Comparison of ENCODE assay signal across 9 mouse cellular contexts in genomic region chr11:120218946-120219345, GRCm38 (mm10). TPM values are rescaled to one million over a fixed set of nuclear protein-coding genes. Genes with fewer than 3 reads are reported as not detected.
A peak's percentile ranks its signal among the peaks of the same experiment; 100 is the strongest.
DNase-seq lines count a peak whose midpoint lies in the region; ATAC-seq and TF ChIP-seq lines count a peak whose summit lies in the region.
"Had no signal": no experiment of that assay in that cellular context is flagged by ENCODE, and none has a peak within 500 bp of the region (broad histone marks: within the 10 kb centered on the region; RNA-seq: fewer than 3 reads in every experiment).

No protein-coding gene starts in this region.

- no peak for TF ChIP-seq CTCF in kidney, postnatal 0 days (IDR thresholded peaks at IDR 0.05; ENCODE audit: low read depth)

- no peaks in the 10 kb centered on the region for H3K27me3 ChIP-seq in intestine, embryonic 14.5 days (replicated peaks; ENCODE audit: control insufficient read depth, insufficient read depth, low read length)
- H3K27me3 ChIP-seq in intestine, embryonic 15.5 days (replicated peaks): no peaks in the 10 kb centered on the region
- no peaks in the 10 kb centered on the region for H3K27me3 ChIP-seq in kidney, postnatal 0 days (ENCODE audit: insufficient read depth, low read length)
- no peaks in the 10 kb centered on the region for H3K27me3 ChIP-seq in forebrain, embryonic 11.5 days (ENCODE audit: control insufficient read depth, insufficient read depth, low read length)

- no peak for ATAC-seq in intestine, embryonic 14.5 days (replicated peaks; ENCODE audit: low FRiP score, low TSS enrichment, low read depth)
- no peak for ATAC-seq in intestine, embryonic 15.5 days
- ATAC-seq in granulocyte monocyte progenitor cell, adult 5-6 weeks (replicated peaks; ENCODE audit: poor library complexity, severe bottlenecking): peak; percentile 85
- ATAC-seq in kidney, postnatal 0 days (replicated peaks; ENCODE audit: low FRiP score, low read depth): no peak
- no peak for ATAC-seq in forebrain, embryonic 11.5 days (replicated peaks; ENCODE audit: low FRiP score)

- no peak for DNase-seq in intestine, embryonic 14.5 days (ENCODE audit: low spot score)
- DNase-seq in kidney, postnatal 0 days (ENCODE audit: low spot score): peak; percentile 67
- DNase-seq in thymus, postnatal 10 days (ENCODE audit: low spot score in 2 of 2): no peak
- DNase-seq in urinary bladder, adult 2 months (ENCODE audit: low spot score): no peak
- no peak for DNase-seq in forebrain, embryonic 11.5 days (ENCODE audit: low spot score)
- DNase-seq: cerebellum, adult 9-10 months had no signal

- 0 out of 2 replicates have a peak, but pooled peaks cover under 1% of the 10 kb centered on the region for H3K9me3 ChIP-seq in intestine, embryonic 14.5 days (ENCODE audit: control insufficient read depth, low read length)
- H3K9me3 ChIP-seq in intestine, embryonic 15.5 days: no peaks in the 10 kb centered on the region
- H3K9me3 ChIP-seq in kidney, postnatal 0 days (replicated peaks; ENCODE audit: low read length): no peaks in the 10 kb centered on the region
- no peaks in the 10 kb centered on the region; the same call in 1 of the 2 replicates for H3K9me3 ChIP-seq in forebrain, embryonic 11.5 days (ENCODE audit: control insufficient read depth, low read length)

- no peaks in the 10 kb centered on the region for H3K36me3 ChIP-seq in intestine, embryonic 14.5 days (ENCODE audit: control insufficient read depth, insufficient read depth, low read length)
- H3K36me3 ChIP-seq in intestine, embryonic 15.5 days: no peaks in the 10 kb centered on the region
- H3K36me3 ChIP-seq in kidney, postnatal 0 days (ENCODE audit: insufficient read depth, low read length): no peaks in the 10 kb centered on the region
- no peaks in the 10 kb centered on the region for H3K36me3 ChIP-seq in macrophage (ENCODE audit: inconsistent target)
- H3K36me3 ChIP-seq in forebrain, embryonic 11.5 days (ENCODE audit: control insufficient read depth, insufficient read depth, low read length): no peaks in the 10 kb centered on the region

- H3K4me2 ChIP-seq in intestine, embryonic 14.5 days (ENCODE audit: low read length): no peak overlapping the region
- no peak overlapping the region for H3K4me2 ChIP-seq in intestine, embryonic 15.5 days (replicated peaks)
- no peak overlapping the region for H3K4me2 ChIP-seq in kidney, postnatal 0 days (ENCODE audit: low read length)
- H3K4me2 ChIP-seq in forebrain, embryonic 11.5 days (ENCODE audit: low read depth, low read length, severe bottlenecking): no peak overlapping the region

- H3K4me1 ChIP-seq in intestine, embryonic 14.5 days (replicated peaks; ENCODE audit: control insufficient read depth, insufficient read depth, low read length): peaks cover 49% of the 10 kb centered on the region
- H3K4me1 ChIP-seq in intestine, embryonic 15.5 days (replicated peaks): peaks cover 56% of the 10 kb centered on the region
- peaks cover 41% of the 10 kb centered on the region for H3K4me1 ChIP-seq in kidney, postnatal 0 days (replicated peaks; ENCODE audit: insufficient read depth, low read length)
- H3K4me1 ChIP-seq in forebrain, embryonic 11.5 days (replicated peaks; ENCODE audit: control insufficient read depth, insufficient read depth, low read length): peaks cover 28% of the 10 kb centered on the region

- peak overlapping the region; percentile 33; the same call in 1 of the 2 replicates for H3K27ac ChIP-seq in intestine, embryonic 14.5 days (ENCODE audit: low read depth)
- H3K27ac ChIP-seq in intestine, embryonic 15.5 days: no peak overlapping the region; the same call in 1 of the 2 replicates
- peak overlapping the region; percentile 25 for H3K27ac ChIP-seq in kidney, postnatal 0 days
- H3K27ac ChIP-seq in macrophage: peak overlapping the region; percentile 73
- no peak overlapping the region; the same call in 1 of the 2 replicates for H3K27ac ChIP-seq in forebrain, embryonic 11.5 days (ENCODE audit: low read depth, low read length)

- 63% methylated on average over 6 of the region's 6 CpGs for WGBS in intestine, embryonic 14.5 days
- WGBS in intestine, embryonic 15.5 days: 63% methylated on average over 6 of the region's 6 CpGs
- WGBS in kidney, postnatal 0 days: 57% methylated on average over 6 of the region's 6 CpGs
- WGBS in macrophage (ENCODE audit: missing documents): 7% methylated on average over 6 of the region's 6 CpGs
- 84% methylated on average over 6 of the region's 6 CpGs for WGBS in forebrain, embryonic 11.5 days

- H3K4me3 ChIP-seq in intestine, embryonic 14.5 days (ENCODE audit: low read depth, low read length): no peak overlapping the region
- no peak overlapping the region for H3K4me3 ChIP-seq in intestine, embryonic 15.5 days (replicated peaks)
- no peak overlapping the region for H3K4me3 ChIP-seq in kidney, postnatal 0 days (replicated peaks; ENCODE audit: low read depth, low read length)
- H3K4me3 ChIP-seq in macrophage (ENCODE audit: inconsistent target): no peak overlapping the region; the same call in 1 of the 2 replicates
- H3K4me3 ChIP-seq in forebrain, embryonic 11.5 days (ENCODE audit: low read depth, low read length): no peak overlapping the region

- no peaks in the 10 kb centered on the region for H3K79me2 ChIP-seq in macrophage (ENCODE audit: inconsistent target)

- no peak overlapping the region for H3K9ac ChIP-seq in intestine, embryonic 14.5 days (ENCODE audit: low read length)
- H3K9ac ChIP-seq in intestine, embryonic 15.5 days: no peak overlapping the region
- H3K9ac ChIP-seq in kidney, postnatal 0 days (ENCODE audit: low read depth, low read length): peak overlapping the region; percentile 35; the same call in 1 of the 2 replicates
- no peak overlapping the region for H3K9ac ChIP-seq in forebrain, embryonic 11.5 days (ENCODE audit: low read length)

RNA-seq across cellular contexts. Expression of gene Bahcc1, which starts 13.8 kb away (rescaled TPM):
- polyA plus RNA-seq in intestine, embryonic 14.5 days (2014; fragmentation: Nextera tagmentation; extraction: Ambion mirVana): 12.1 and 12.7 TPM in 2 replicates
- polyA plus RNA-seq in intestine, embryonic 15.5 days (2015; fragmentation: Nextera tagmentation; extraction: Ambion mirVana): 5.8 and 7.1 TPM in 2 replicates
- 22.5 and 22.9 TPM in 2 replicates for total RNA-seq in granulocyte monocyte progenitor cell, adult 5-6 weeks (2014; fragmentation: Nextera tagmentation)
- 4.7 and 5.9 TPM in 2 replicates for total RNA-seq in granulocyte monocyte progenitor cell, adult 5-6 weeks (2017)
- polyA plus RNA-seq in kidney, postnatal 0 days (2015; fragmentation: Nextera tagmentation; extraction: Ambion mirVana): 8.2 and 8.6 TPM in 2 replicates
- total RNA-seq in macrophage (2018; cell fraction: chromatin; rRNA removed): 10 to 100 TPM in 7 of 26 experiments, 1 to 10 TPM in 19; 1.6 to 13.2 (median 8.4) TPM
- 1 to 10 TPM; 1.4 to 5.9 (median 4.0) TPM for total RNA-seq in macrophage (2018; cell fraction: cytosol; rRNA removed)
- total RNA-seq in macrophage (2018; cell fraction: nucleus; rRNA removed): 10 to 100 TPM in 5 of 26 experiments, 1 to 10 TPM in 21; 2.6 to 14.8 (median 8.3) TPM
- 2.2 to 3.5 TPM (median 3.0 TPM) in 3 replicates for polyA plus RNA-seq in macrophage (2018)
- 4.3 and 8.2 TPM in 2 replicates for polyA plus RNA-seq in urinary bladder, adult 2 months (2012; rRNA removed)
- polyA plus RNA-seq in forebrain, embryonic 11.5 days (2014; fragmentation: Nextera tagmentation; extraction: Ambion mirVana): 25.2 and 30.3 TPM in 2 replicates

Comparison
In these comparisons a context has a peak if more than half of its experiments do, and no peak if none do; other contexts are left out.
1. H3K27ac ChIP-seq: peak in intestine, embryonic 14.5 days (single experiment), kidney, postnatal 0 days (single experiment) and macrophage (single experiment); none in intestine, embryonic 15.5 days (single experiment) and forebrain, embryonic 11.5 days (single experiment).